Mouse (Mus musculus) liver, adult 2 months (tissue): Measurements from ENCODE around the gene Xrcc3.

ENCODE experiments used
- CTCF ChIP-seq: fragments of 200-500 bp; IDR thresholded peaks from 2 replicates; pipeline ENCODE4 v1.5.1; 2011; ENCODE audit warnings: low read depth, low read length, control low read depth
- POLR2A ChIP-seq: fragments of 200-500 bp; IDR thresholded peaks from 2 replicates; pipeline ENCODE4 v1.6.1; 2011; ENCODE audit warnings: low read length, control low read depth; ENCODE audit not compliant: insufficient read depth; ENCODE audit errors: extremely low read depth

DNA sequence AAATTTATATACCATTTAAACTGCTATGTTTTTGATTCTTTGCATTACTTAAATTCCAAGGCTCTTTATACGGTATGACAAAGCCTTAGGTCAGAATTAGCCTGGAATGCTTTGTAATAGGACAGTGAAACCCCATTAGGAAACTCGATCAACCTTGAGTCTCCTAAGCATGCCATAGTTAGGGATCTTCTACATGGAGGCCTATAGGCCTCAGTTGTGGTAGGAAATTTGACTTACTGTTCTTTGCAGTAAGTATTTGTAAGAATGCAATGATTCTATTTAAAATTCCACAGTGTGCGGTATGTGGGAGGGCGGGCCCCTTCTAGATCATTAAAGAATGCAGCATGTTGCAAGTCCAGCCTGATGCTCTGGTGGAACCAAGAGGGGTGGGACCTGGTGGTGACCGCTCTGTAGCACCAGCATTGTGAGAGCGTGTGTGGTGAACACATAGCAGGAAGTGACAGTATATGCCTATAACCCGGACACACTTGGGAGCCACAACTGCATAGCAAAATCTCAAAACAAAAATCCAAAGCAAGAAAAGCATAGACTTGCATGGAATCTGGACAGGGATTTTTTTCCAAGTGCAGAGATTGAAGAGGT lies 53.3 kb downstream of the Xrcc3 start:
- no peak for TF ChIP-seq CTCF
- TF ChIP-seq POLR2A = no peak
